Mouse (Mus musculus) 3T3-L1 (cell line): Measurements from ENCODE around the gene Rap2a.

Experiments used
- DNase-seq: peaks from one replicate; pipeline ENCODE4 v3.0.0-alpha.2; 2015; ENCODE audit warnings: low read depth, low spot score

Gene Rap2a

GRCm38 (mm10) chr14:120477982-120478568 is at the start of gene Rap2a:
Rap2a (plus strand) TSS chr14:120478444.
- DNase-seq = peak; percentile 91

- DNase-seq = no peak
These were observed 49.7 kb upstream of the Rap2a start for GRCm38 (mm10) chr14:120428497-120428896.

GRCm38 (mm10) chr14:120432773-120433172 is 45.5 kb upstream of the Rap2a start:
- DNase-seq = peak; percentile 67

- peak; percentile 86 for DNase-seq
These were observed 44.3 kb upstream of the Rap2a start for GRCm38 (mm10) chr14:120433931-120434398.

- DNase-seq = no peak
These were observed 43.4 kb upstream of the Rap2a start for GRCm38 (mm10) chr14:120434831-120435230.

GRCm38 (mm10) chr14:120440716-120441115 is 37.5 kb upstream of the Rap2a start:
- DNase-seq = peak; percentile 55

GRCm38 (mm10) chr14:120441256-120441655 is 37.0 kb upstream of the Rap2a start:
- DNase-seq = peak; percentile 21

GRCm38 (mm10) chr14:120441836-120442235 is 36.4 kb upstream of the Rap2a start:
- DNase-seq = no peak

GRCm38 (mm10) chr14:120454221-120454620 is 24.0 kb upstream of the Rap2a start:
- peak; percentile 64 for DNase-seq

GRCm38 (mm10) chr14:120463938-120464727 is 14.1 kb upstream of the Rap2a start:
- no peak for DNase-seq

GRCm38 (mm10) chr14:120466816-120467215 is 11.4 kb upstream of the Rap2a start:
- no peak for DNase-seq

- DNase-seq = peak; percentile 84
These were observed 9.0 kb upstream of the Rap2a start for GRCm38 (mm10) chr14:120469126-120469790.

- peak; percentile 38 for DNase-seq
These were observed 2.0 kb upstream of the Rap2a start for GRCm38 (mm10) chr14:120476186-120476697.

GRCm38 (mm10) chr14:120477288-120477981 is 809 bp upstream of the Rap2a start:
- DNase-seq = peak; percentile 100

GRCm38 (mm10) chr14:120478641-120479341 is 547 bp downstream of the Rap2a start:
- DNase-seq = peak; percentile 46

- peak; percentile 23 for DNase-seq
These were observed 2.2 kb downstream of the Rap2a start for GRCm38 (mm10) chr14:120480341-120480900.

- no peak for DNase-seq
These were observed 2.7 kb downstream of the Rap2a start for GRCm38 (mm10) chr14:120480927-120481326.

GRCm38 (mm10) chr14:120484561-120484960 is 6.3 kb downstream of the Rap2a start:
- DNase-seq = no peak

- DNase-seq = peak; percentile 13
These were observed 18.0 kb downstream of the Rap2a start for GRCm38 (mm10) chr14:120496284-120496683.

GRCm38 (mm10) chr14:120496827-120497226 is 18.6 kb downstream of the Rap2a start:
- DNase-seq = no peak

GRCm38 (mm10) chr14:120499096-120499495 is 20.9 kb downstream of the Rap2a start:
- no peak for DNase-seq
